9 mouse cellular contexts compared by ENCODE assay signal in genomic region chr10:42170889-42171347, GRCm38 (mm10).
A peak's percentile ranks its signal among the peaks of the same experiment; 100 is the strongest.
DNase-seq lines count a peak whose midpoint lies in the region; ATAC-seq lines count a peak whose summit lies in the region.
"Had no signal": no experiment of that assay in that cellular context is flagged by ENCODE, and none has a peak within 500 bp of the region (broad histone marks: within the 10 kb centered on the region; RNA-seq: fewer than 3 reads in every experiment).

No protein-coding gene starts in this region.

- no peaks in the 10 kb centered on the region for H3K9me3 ChIP-seq in kidney, embryonic 15.5 days (replicated peaks)
- no peaks in the 10 kb centered on the region for H3K9me3 ChIP-seq in hindbrain, embryonic 14.5 days (ENCODE audit: control insufficient read depth, low read length)

- ATAC-seq in kidney, embryonic 15.5 days (replicated peaks; ENCODE audit: low FRiP score), result peak; percentile 69
- ATAC-seq in hindbrain, embryonic 14.5 days (ENCODE audit: low FRiP score), result no peak

- H3K4me2 ChIP-seq in kidney, embryonic 15.5 days, result no peak overlapping the region
- H3K4me2 ChIP-seq in hindbrain, embryonic 14.5 days (replicated peaks), result no peak overlapping the region

- WGBS in kidney, embryonic 15.5 days, result 6% methylated on average over 5 of the region's 5 CpGs
- WGBS in hindbrain, embryonic 14.5 days, result 17% methylated on average over 5 of the region's 5 CpGs

- peak overlapping the region; percentile 13; the same call in 1 of the 2 replicates for H3K27ac ChIP-seq in kidney, embryonic 15.5 days
- H3K27ac ChIP-seq in hindbrain, embryonic 14.5 days, result no peak overlapping the region

- H3K9ac ChIP-seq in kidney, embryonic 15.5 days, result no peak overlapping the region
- H3K9ac ChIP-seq in hindbrain, embryonic 14.5 days, result no peak overlapping the region

- no peak for DNase-seq in kidney, adult 8-10 months
- peak; percentile 58 for DNase-seq in embryo, embryonic 10 days (ENCODE audit: low spot score)
- peak; percentile 67 for DNase-seq in heart, adult 8-10 months (ENCODE audit: low spot score)
- peak; percentile 76 for DNase-seq in lung, postnatal 10 days
- no peak for DNase-seq in hindbrain, embryonic 14.5 days (ENCODE audit: low spot score)
- DNase-seq in cerebellum, adult 18-20 months, result no peak
- DNase-seq in yolk sac, embryonic 10.5 days (ENCODE audit: low spot score), result no peak
- DNase-seq: adrenal gland, adult 2 months had no signal

- peaks cover 20% of the 10 kb centered on the region for H3K4me1 ChIP-seq in kidney, embryonic 15.5 days
- H3K4me1 ChIP-seq in hindbrain, embryonic 14.5 days (replicated peaks; ENCODE audit: control insufficient read depth, insufficient read depth, low read length), result no peaks in the 10 kb centered on the region

- H3K27me3 ChIP-seq in kidney, embryonic 15.5 days, result no peaks in the 10 kb centered on the region
- no peaks in the 10 kb centered on the region for H3K27me3 ChIP-seq in hindbrain, embryonic 14.5 days (ENCODE audit: control insufficient read depth, insufficient read depth, low read length)

- no peak overlapping the region for H3K4me3 ChIP-seq in kidney, embryonic 15.5 days (replicated peaks)
- H3K4me3 ChIP-seq in hindbrain, embryonic 14.5 days (replicated peaks; ENCODE audit: low read length), result no peak overlapping the region

- no peaks in the 10 kb centered on the region for H3K36me3 ChIP-seq in kidney, embryonic 15.5 days
- H3K36me3 ChIP-seq in hindbrain, embryonic 14.5 days (replicated peaks; ENCODE audit: control insufficient read depth, insufficient read depth), result no peaks in the 10 kb centered on the region

Comparison
In these comparisons a context has a peak if more than half of its experiments do, and no peak if none do; other contexts are left out.
1. DNase-seq: peak in embryo, embryonic 10 days (single experiment), heart, adult 8-10 months (single experiment) and lung, postnatal 10 days (single experiment); none in kidney, adult 8-10 months (0 of 2), hindbrain, embryonic 14.5 days (single experiment), cerebellum, adult 18-20 months (0 of 2) and yolk sac, embryonic 10.5 days (single experiment).